Mouse (Mus musculus): Measurements from ENCODE around the gene Vmn1r219. TPM values are rescaled to one million over a fixed set of nuclear protein-coding genes. Genes with fewer than 3 reads are reported as not detected.
"Not testable (repeated sequence)": the region's sequence is repeated elsewhere in the genome, so short reads cannot be mapped to it uniquely, and the experiment has no call there.

The Vmn1r219 gene
- 0.07 TPM in 1 of 2 replicates, not detected in the other for polyA plus RNA-seq (2014; fragmentation: Nextera tagmentation; extraction: Ambion mirVana)

DNA sequence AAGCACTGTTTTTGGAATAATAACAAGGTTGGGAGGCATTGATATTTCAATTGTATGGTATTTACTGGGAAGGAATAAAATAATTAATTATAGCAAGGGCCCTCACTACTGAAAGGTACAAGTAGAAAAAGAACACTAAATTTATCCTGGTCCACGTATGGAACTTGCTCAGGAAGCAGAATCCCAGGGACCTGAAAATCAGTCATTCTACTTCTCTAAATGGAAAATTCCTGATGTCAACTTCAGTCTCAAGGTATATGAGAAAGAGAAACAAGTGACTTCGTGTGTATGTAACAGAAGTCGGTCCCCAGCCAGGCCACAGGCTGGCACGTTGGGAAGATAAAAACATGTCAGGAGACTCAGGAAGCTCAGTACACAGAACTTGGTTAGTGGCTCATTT lies at the start of gene Vmn1r219:
Gene Vmn1r219 (plus strand): TSS at position 301 of the 400 bp plus-strand sequence.
- Histone ChIP-seq H3K9ac (ENCODE audit: low read depth, low read length) (no peak within 1 kb of the TSS), H3K4me2 (ENCODE audit: low read depth, low read length) (no peak within 1 kb of the TSS), H3K27me3 (replicated peaks; ENCODE audit: control insufficient read depth, insufficient read depth, low read length) (no peaks in the 10 kb centered on the region), H3K4me3 (ENCODE audit: low read depth, low read length) (no peak within 1 kb of the TSS), H3K4me1 (ENCODE audit: control insufficient read depth, insufficient read depth, low read length) (no peaks in the 10 kb centered on the region), H3K9me3 (ENCODE audit: control insufficient read depth, low read length) (no peaks in the 10 kb centered on the region), H3K36me3 (ENCODE audit: control insufficient read depth, insufficient read depth, low read length) (no peaks in the 10 kb centered on the region), H3K27ac (replicated peaks; ENCODE audit: low read depth, low read length) (no peak within 1 kb of the TSS)
- ATAC-seq (ENCODE audit: low read depth), result no peak
- 74% methylated on average over 4 of the region's 4 CpGs for WGBS
- no peak for DNase-seq (ENCODE audit: low spot score)

DNA sequence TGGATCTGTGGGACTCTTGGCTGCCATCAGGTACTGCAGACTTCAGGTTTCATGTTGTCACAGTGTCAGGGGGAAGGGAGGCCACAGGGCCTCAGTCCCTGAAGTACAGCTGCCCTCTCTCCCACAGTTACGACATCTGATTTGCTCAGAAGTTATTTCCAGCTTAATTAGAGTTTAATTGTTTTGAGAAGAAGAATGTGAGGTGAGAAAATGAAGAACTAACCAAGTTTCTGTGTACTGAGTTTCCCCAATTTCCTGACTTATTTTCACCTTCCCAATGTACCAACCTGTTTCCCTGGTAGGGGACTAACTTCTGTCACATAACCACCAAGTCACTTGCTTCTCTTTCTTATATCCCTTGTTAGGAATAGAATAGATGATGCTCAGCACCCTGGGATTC lies 41.0 kb upstream of the Vmn1r219 start, which contains the start of gene Vmn1r217:
Gene Vmn1r217 (minus strand): TSS at position 101 of the 400 bp plus-strand sequence.
- not testable (repeated sequence) for H3K4me2 ChIP-seq (ENCODE audit: low read depth, low read length); H3K9me3 ChIP-seq (ENCODE audit: control insufficient read depth, low read length); H3K27ac ChIP-seq (replicated peaks; ENCODE audit: low read depth, low read length); H3K36me3 ChIP-seq (ENCODE audit: control insufficient read depth, insufficient read depth, low read length); H3K27me3 ChIP-seq (replicated peaks; ENCODE audit: control insufficient read depth, insufficient read depth, low read length); H3K4me1 ChIP-seq (ENCODE audit: control insufficient read depth, insufficient read depth, low read length); H3K4me3 ChIP-seq (ENCODE audit: low read depth, low read length); ATAC-seq (ENCODE audit: low read depth); DNase-seq (ENCODE audit: low spot score); H3K9ac ChIP-seq (ENCODE audit: low read depth, low read length)
- WGBS, result 81% methylated on average over 1 of the region's 1 CpGs

DNA sequence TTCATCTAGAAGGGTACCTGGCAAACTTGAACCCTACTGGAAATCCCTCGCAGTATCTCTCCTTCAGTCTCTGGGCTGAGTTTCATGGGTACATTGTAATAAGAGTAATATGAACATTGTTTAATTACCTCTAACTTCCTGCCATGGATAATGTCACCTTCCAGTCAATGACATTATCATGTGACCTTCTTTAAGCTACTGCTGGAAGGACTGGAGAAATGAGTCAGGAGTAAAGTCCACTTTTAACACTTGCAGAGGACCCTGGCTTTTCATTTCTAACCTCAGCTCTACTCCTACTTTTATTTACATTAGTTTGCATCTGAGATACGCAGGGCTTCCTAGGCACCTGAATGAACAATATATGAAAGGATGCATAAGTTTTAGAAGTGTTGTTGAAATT lies 38.5 kb upstream of the Vmn1r219 start:
- DNase-seq (ENCODE audit: low spot score) (no peak), ATAC-seq (ENCODE audit: low read depth) (no peak)
- WGBS, result 79% methylated on average over 2 of the region's 2 CpGs
- no peaks in the 10 kb centered on the region for H3K9me3 ChIP-seq (ENCODE audit: control insufficient read depth, low read length)
- no peak overlapping the region for H3K27ac ChIP-seq (replicated peaks; ENCODE audit: low read depth, low read length)
- no peaks in the 10 kb centered on the region for H3K27me3 ChIP-seq (replicated peaks; ENCODE audit: control insufficient read depth, insufficient read depth, low read length)
- no peak overlapping the region for H3K4me2 ChIP-seq (ENCODE audit: low read depth, low read length)
- H3K4me3 ChIP-seq (ENCODE audit: low read depth, low read length), result no peak overlapping the region
- no peaks in the 10 kb centered on the region for H3K4me1 ChIP-seq (ENCODE audit: control insufficient read depth, insufficient read depth, low read length)
- H3K36me3 ChIP-seq (ENCODE audit: control insufficient read depth, insufficient read depth, low read length), result no peaks in the 10 kb centered on the region
- H3K9ac ChIP-seq (ENCODE audit: low read depth, low read length), result no peak overlapping the region

DNA sequence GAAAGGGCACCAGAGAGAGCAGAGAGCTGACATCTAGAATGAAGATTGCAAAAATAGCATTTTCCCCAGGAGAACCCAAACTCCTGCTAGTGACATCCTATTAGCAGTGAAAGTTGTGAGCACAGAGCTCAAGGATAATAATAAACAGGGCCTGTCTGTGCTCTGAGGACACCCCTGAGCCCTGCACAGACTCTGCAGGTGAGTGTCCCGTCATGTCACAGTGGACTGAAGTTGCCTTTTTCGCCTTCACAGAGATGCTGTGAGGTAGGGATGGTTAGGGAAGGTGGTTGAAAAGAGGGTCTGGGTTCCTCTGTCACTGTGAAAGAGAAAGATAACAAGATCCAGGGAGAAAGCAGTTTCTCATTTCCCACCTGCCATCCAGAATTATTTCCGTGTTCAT lies 26.0 kb upstream of the Vmn1r219 start, which contains the start of gene Vmn1r218:
Gene Vmn1r218 (plus strand): TSS at position 57 of the 400 bp plus-strand sequence.
- H3K9ac ChIP-seq (ENCODE audit: low read depth, low read length), result no peak within 1 kb of the TSS
- no peak within 1 kb of the TSS for H3K4me2 ChIP-seq (ENCODE audit: low read depth, low read length)
- H3K4me1 ChIP-seq (ENCODE audit: control insufficient read depth, insufficient read depth, low read length), result no peaks in the 10 kb centered on the region
- H3K27me3 ChIP-seq (replicated peaks; ENCODE audit: control insufficient read depth, insufficient read depth, low read length), result no peaks in the 10 kb centered on the region
- H3K4me3 ChIP-seq (ENCODE audit: low read depth, low read length), result no peak within 1 kb of the TSS
- 57% methylated on average over 3 of the region's 3 CpGs for WGBS
- no peaks in the 10 kb centered on the region for H3K9me3 ChIP-seq (ENCODE audit: control insufficient read depth, low read length)
- no peak within 1 kb of the TSS for H3K27ac ChIP-seq (replicated peaks; ENCODE audit: low read depth, low read length)
- no peak for ATAC-seq (ENCODE audit: low read depth)
- no peak for DNase-seq (ENCODE audit: low spot score)
- no peaks in the 10 kb centered on the region for H3K36me3 ChIP-seq (ENCODE audit: control insufficient read depth, insufficient read depth, low read length)

DNA sequence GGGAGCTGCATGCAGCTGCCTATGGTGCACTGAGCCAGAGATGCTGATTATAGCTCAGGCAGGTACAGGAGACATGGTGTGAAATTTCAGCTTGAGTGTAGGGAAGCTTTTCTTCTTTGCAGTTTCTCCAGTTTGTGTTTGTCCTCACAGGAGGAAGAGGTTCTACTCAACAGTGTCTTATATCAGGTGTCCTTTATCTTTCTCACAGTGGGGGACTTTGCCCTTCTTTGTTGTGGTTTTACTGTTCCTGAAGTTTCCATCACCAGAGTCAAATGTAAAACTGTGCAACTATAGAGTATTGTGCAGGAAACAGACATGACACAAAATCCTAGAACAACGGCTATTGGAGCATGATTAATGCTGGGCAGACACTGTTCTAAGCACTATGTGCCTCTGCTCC lies 25.6 kb upstream of the Vmn1r219 start:
- Histone ChIP-seq H3K27me3 (replicated peaks; ENCODE audit: control insufficient read depth, insufficient read depth, low read length) (no peaks in the 10 kb centered on the region), H3K9me3 (ENCODE audit: control insufficient read depth, low read length) (no peaks in the 10 kb centered on the region), H3K4me3 (ENCODE audit: low read depth, low read length) (no peak overlapping the region), H3K27ac (replicated peaks; ENCODE audit: low read depth, low read length) (no peak overlapping the region), H3K4me2 (ENCODE audit: low read depth, low read length) (no peak overlapping the region), H3K36me3 (ENCODE audit: control insufficient read depth, insufficient read depth, low read length) (no peaks in the 10 kb centered on the region), H3K4me1 (ENCODE audit: control insufficient read depth, insufficient read depth, low read length) (no peaks in the 10 kb centered on the region), H3K9ac (ENCODE audit: low read depth, low read length) (no peak overlapping the region)
- DNase-seq (ENCODE audit: low spot score) (no peak), ATAC-seq (ENCODE audit: low read depth) (peak; percentile 57; the same call in 1 of the 2 replicates)
- 58% methylated on average over 1 of the region's 1 CpGs for WGBS

DNA sequence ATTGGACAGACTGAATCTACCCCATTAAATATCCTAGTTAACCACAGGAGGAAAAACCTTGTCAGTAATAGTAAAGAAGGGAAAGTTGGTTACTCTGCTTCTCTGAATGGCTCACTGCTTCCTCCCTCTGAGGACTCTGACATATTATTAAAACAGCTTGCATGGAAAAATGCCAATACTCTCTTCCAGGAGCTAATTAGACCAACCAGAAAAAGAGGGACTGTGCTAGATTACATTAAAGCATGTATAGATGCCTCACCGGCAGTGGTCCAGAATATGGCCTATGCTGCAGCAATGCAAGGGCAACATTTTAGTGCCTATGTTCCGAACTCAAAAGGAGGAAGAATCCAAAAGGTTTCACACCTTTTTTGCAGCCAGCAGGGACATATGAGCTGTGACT lies 20.2 kb upstream of the Vmn1r219 start:
- H3K9ac ChIP-seq (ENCODE audit: low read depth, low read length), result no peak overlapping the region
- H3K4me2 ChIP-seq (ENCODE audit: low read depth, low read length), result no peak overlapping the region
- no peak overlapping the region for H3K4me3 ChIP-seq (ENCODE audit: low read depth, low read length)
- ATAC-seq (ENCODE audit: low read depth) (no peak), DNase-seq (ENCODE audit: low spot score) (peak; percentile 2)
- H3K27ac ChIP-seq (replicated peaks; ENCODE audit: low read depth, low read length), result no peak overlapping the region
- 72% methylated on average over 2 of the region's 2 CpGs for WGBS
- no peaks in the 10 kb centered on the region for H3K36me3 ChIP-seq (ENCODE audit: control insufficient read depth, insufficient read depth, low read length)
- no peaks in the 10 kb centered on the region for H3K9me3 ChIP-seq (ENCODE audit: control insufficient read depth, low read length)
- H3K4me1 ChIP-seq (ENCODE audit: control insufficient read depth, insufficient read depth, low read length), result no peaks in the 10 kb centered on the region
- no peaks in the 10 kb centered on the region for H3K27me3 ChIP-seq (replicated peaks; ENCODE audit: control insufficient read depth, insufficient read depth, low read length)

DNA sequence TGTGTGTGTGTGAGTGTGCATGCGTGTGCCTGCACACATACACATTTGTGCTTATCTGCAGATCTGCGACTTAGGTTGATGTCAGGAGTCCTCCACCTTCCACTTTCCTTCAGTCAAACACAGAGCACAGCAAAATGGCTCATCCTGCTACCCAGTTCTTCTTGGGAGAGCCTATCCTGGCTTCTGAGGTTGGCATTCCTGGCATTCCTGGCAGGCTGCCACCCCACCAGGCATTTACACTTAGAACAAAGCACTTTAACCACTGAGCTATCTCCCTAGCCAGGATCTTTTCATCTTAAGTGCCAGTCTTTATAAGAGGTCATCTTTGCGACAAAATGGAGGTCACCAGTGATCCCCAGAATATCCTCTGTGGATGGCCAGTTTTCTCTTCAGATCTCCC lies 1.3 kb upstream of the Vmn1r219 start:
- Histone ChIP-seq H3K4me3 (ENCODE audit: low read depth, low read length) (no peak overlapping the region), H3K9me3 (ENCODE audit: control insufficient read depth, low read length) (no peaks in the 10 kb centered on the region), H3K4me2 (ENCODE audit: low read depth, low read length) (no peak overlapping the region), H3K36me3 (ENCODE audit: control insufficient read depth, insufficient read depth, low read length) (no peaks in the 10 kb centered on the region), H3K27me3 (replicated peaks; ENCODE audit: control insufficient read depth, insufficient read depth, low read length) (no peaks in the 10 kb centered on the region), H3K4me1 (ENCODE audit: control insufficient read depth, insufficient read depth, low read length) (no peaks in the 10 kb centered on the region), H3K27ac (replicated peaks; ENCODE audit: low read depth, low read length) (no peak overlapping the region), H3K9ac (ENCODE audit: low read depth, low read length) (no peak overlapping the region)
- 80% methylated on average over 3 of the region's 3 CpGs for WGBS
- ATAC-seq (ENCODE audit: low read depth) (no peak), DNase-seq (ENCODE audit: low spot score) (peak; percentile 22)

DNA sequence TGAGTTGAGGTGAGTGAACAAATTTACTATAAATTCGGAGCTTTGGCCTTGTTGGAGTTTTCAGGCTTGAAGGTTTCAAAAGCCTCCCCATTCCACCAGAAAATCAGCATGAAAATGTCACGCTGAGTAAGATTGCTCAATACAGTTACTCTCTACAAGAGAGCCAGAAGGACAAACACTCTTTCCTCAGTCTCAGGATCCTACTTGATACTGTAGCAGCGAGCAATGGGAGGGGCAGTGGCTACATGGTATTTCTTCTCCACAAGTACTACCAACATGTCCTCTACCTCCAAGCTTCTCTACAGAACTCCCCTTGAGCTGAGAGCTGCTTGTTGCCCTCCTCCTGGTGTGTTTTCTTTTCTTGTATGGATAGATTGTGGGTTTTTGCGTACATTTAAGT lies 7.4 kb downstream of the Vmn1r219 start:
- not testable (repeated sequence) for H3K36me3 ChIP-seq (ENCODE audit: control insufficient read depth, insufficient read depth, low read length); H3K27ac ChIP-seq (replicated peaks; ENCODE audit: low read depth, low read length); H3K9me3 ChIP-seq (ENCODE audit: control insufficient read depth, low read length); ATAC-seq (ENCODE audit: low read depth); H3K4me2 ChIP-seq (ENCODE audit: low read depth, low read length); H3K9ac ChIP-seq (ENCODE audit: low read depth, low read length); H3K27me3 ChIP-seq (replicated peaks; ENCODE audit: control insufficient read depth, insufficient read depth, low read length); H3K4me1 ChIP-seq (ENCODE audit: control insufficient read depth, insufficient read depth, low read length); DNase-seq (ENCODE audit: low spot score); H3K4me3 ChIP-seq (ENCODE audit: low read depth, low read length)
- 89% methylated on average over 4 of the region's 4 CpGs for WGBS

DNA sequence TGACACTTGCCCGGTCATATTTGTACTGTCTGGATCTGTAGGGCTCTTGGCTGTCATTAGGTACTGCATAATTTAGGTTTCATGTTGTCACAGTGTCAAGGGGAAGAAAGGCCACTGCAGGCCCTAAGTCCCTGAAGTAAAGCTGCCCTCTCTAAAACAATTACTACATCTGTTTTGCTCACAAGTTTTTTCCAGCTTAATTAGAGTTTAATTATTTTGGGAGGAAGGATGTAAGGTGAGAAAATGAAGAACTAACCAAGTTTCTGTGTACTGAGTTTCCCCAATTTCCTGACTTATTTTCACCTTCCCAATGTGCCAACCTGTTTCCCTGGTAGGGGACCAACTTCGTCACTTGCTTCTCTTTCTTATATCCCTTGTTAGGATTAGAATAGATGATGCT lies 28.8 kb downstream of the Vmn1r219 start, which contains the start of gene Vmn1r220:
Gene Vmn1r220 (minus strand): TSS at position 101 of the 400 bp plus-strand sequence.
- Histone ChIP-seq H3K9me3 (ENCODE audit: control insufficient read depth, low read length) (no peaks in the 10 kb centered on the region), H3K4me3 (ENCODE audit: low read depth, low read length) (no peak within 1 kb of the TSS), H3K27ac (replicated peaks; ENCODE audit: low read depth, low read length) (no peak within 1 kb of the TSS), H3K4me1 (ENCODE audit: control insufficient read depth, insufficient read depth, low read length) (no peaks in the 10 kb centered on the region), H3K36me3 (ENCODE audit: control insufficient read depth, insufficient read depth, low read length) (no peaks in the 10 kb centered on the region), H3K27me3 (replicated peaks; ENCODE audit: control insufficient read depth, insufficient read depth, low read length) (no peaks in the 10 kb centered on the region), H3K9ac (ENCODE audit: low read depth, low read length) (no peak within 1 kb of the TSS), H3K4me2 (ENCODE audit: low read depth, low read length) (no peak within 1 kb of the TSS)
- no peak for DNase-seq (ENCODE audit: low spot score)
- ATAC-seq (ENCODE audit: low read depth), result no peak
- 85% methylated on average over 2 of the region's 2 CpGs for WGBS
